Mouse (Mus musculus) forebrain, embryonic 14.5 days (tissue): ENCODE results near the gene Psmb6. TPM values are rescaled to one million over a fixed set of nuclear protein-coding genes. Genes with fewer than 3 reads are reported as not detected.
A peak's percentile ranks its signal among the peaks of the same experiment; 100 is the strongest.

Experiments used
- ATAC-seq: fragments of 200-750 bp; cut with Nextera tagmentation; 2 replicates; pipeline ENCODE4 v1.8.0; 2017; ENCODE audit warnings: mild to moderate bottlenecking, moderate library complexity
- DNase-seq: peaks from one replicate; pipeline ENCODE4 v3.0.0-alpha.2; 2015; ENCODE audit warnings: low spot score
- H3K27ac ChIP-seq: fragments of 300-500 bp; sonication (generic); 2 replicates; pipeline ENCODE4 v1.5.1; 2014; ENCODE audit warnings: low read depth, mild to moderate bottlenecking, control low read depth, low read length, moderate library complexity
- H3K27me3 ChIP-seq: fragments of 300-500 bp; sonication (generic); replicated peaks from 2 replicates; pipeline ENCODE4 v1.6.1; 2014; ENCODE audit warnings: low read length, control low read depth, mixed read lengths; ENCODE audit not compliant: control insufficient read depth, insufficient read depth
- H3K36me3 ChIP-seq: fragments of 300-500 bp; sonication (generic); 2 replicates; pipeline ENCODE4 v1.6.1; 2014; ENCODE audit warnings: low read length, control low read depth; ENCODE audit not compliant: control insufficient read depth, insufficient read depth
- H3K4me1 ChIP-seq: fragments of 300-500 bp; sonication (generic); 2 replicates; pipeline ENCODE4 v1.6.1; 2014; ENCODE audit warnings: antibody characterized with exemption, low read length, control low read depth; ENCODE audit not compliant: control insufficient read depth, insufficient read depth
- H3K4me2 ChIP-seq: fragments of 300-500 bp; sonication (generic); 2 replicates; pipeline ENCODE4 v1.6.1; 2014; ENCODE audit warnings: mild to moderate bottlenecking, control low read depth, low read length
- H3K4me3 ChIP-seq: fragments of 300-500 bp; sonication (generic); 2 replicates; pipeline ENCODE4 v1.5.1; 2014; ENCODE audit warnings: low read depth, low read length, control low read depth
- H3K9ac ChIP-seq: fragments of 300-500 bp; sonication (generic); 2 replicates; pipeline ENCODE4 v1.6.1; 2014; ENCODE audit warnings: mild to moderate bottlenecking, low read length, control low read depth, moderate library complexity
- H3K9me3 ChIP-seq: fragments of 300-500 bp; sonication (generic); replicated peaks from 2 replicates; pipeline ENCODE4 v1.6.1; 2016; ENCODE audit warnings: low read length, control low read depth, mixed read lengths; ENCODE audit not compliant: control insufficient read depth
- WGBS: fragments of 180-500 bp; shearing (Covaris S2); extraction: QIAGEN DNeasy Blood & Tissue Kit; methylation state at CpG from one replicate; pipeline ENCODE4 v1.1.7; 2014; 5-methylcytosine and 5-hydroxymethylcytosine counted together
- polyA plus RNA-seq: library from polyadenylated mRNA; unstranded; fragments of >200 nt; fragmentation: Nextera tagmentation; extraction: Ambion mirVana; gene quantifications from 2 replicates; pipeline ENCODE4 v1.2.1, GENCODE M21; 2014

Gene Psmb6
- 841 and 1,034 TPM in 2 replicates for polyA plus RNA-seq

DNA sequence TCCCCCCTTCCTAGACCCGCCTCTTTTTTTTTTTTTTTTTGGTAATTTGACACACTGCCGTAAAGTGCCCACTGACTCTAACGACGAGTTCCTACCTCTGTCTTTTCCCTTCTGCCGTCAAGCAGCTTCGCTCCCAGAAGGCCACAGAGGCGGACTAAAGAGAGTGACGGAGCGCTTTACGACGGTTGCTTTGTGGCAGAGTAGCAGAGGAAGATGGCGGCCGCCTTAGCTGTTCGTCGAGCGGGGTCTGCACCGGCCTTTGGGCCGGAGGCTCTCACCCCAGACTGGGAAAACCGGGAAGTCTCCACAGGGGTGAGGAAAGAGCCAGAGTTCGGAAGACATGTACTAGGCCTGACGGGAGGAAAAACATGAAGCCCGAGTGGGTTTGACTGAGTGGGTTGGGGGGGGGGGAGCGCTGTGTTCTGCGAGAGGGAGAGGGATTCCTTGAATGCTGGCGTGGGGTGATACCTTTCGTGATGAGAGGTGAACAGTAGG, at the start of gene Psmb6:
TSS of gene Psmb6 (plus strand) at position 184 of the 495 bp plus-strand sequence.
- no peaks in the 10 kb centered on the region for H3K9me3 ChIP-seq
- peaks cover 4% of the 10 kb centered on the region; the same call in 1 of the 2 replicates for H3K4me1 ChIP-seq
- no peaks in the 10 kb centered on the region for H3K27me3 ChIP-seq
- peak within 1 kb of the TSS; percentile 69 for H3K9ac ChIP-seq
- ATAC-seq (peak; percentile 96), DNase-seq (peak; percentile 99)
- peak within 1 kb of the TSS; percentile 66 for H3K4me2 ChIP-seq
- H3K27ac ChIP-seq = no peak within 1 kb of the TSS
- H3K4me3 ChIP-seq = peak within 1 kb of the TSS; percentile 62
- 1% methylated on average over 25 of the region's 26 CpGs for WGBS
- H3K36me3 ChIP-seq = peaks cover 31% of the 10 kb centered on the region

DNA sequence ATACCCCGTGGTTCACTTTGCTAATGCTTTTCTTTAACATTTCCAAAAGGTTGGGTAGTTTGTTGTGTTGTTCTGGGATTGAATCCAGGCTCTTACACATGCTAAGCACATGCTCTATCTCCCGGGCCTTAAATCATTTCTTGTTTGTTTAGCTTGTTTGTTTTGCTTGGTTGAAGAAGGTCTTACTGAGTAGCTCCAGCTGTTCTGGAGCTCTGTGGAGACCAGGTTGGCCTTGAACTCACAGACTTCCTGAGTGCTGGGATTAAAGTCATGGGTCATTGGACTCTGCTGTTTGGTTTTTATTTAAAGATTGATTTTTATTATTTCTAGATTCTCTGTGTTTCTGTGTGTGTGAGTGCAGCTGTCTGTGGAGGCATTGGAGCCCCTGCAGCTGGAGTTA, 39.7 kb upstream of the Psmb6 start:
- no peak overlapping the region for H3K27ac ChIP-seq
- no peaks in the 10 kb centered on the region for H3K4me1 ChIP-seq
- 53% methylated on average over 2 of the region's 2 CpGs for WGBS
- no peaks in the 10 kb centered on the region for H3K9me3 ChIP-seq
- no peak overlapping the region for H3K4me3 ChIP-seq
- no peak for DNase-seq
- H3K36me3 ChIP-seq = no peaks in the 10 kb centered on the region
- no peak overlapping the region for H3K4me2 ChIP-seq
- no peak overlapping the region for H3K9ac ChIP-seq
- ATAC-seq = no peak
- no peaks in the 10 kb centered on the region for H3K27me3 ChIP-seq

DNA sequence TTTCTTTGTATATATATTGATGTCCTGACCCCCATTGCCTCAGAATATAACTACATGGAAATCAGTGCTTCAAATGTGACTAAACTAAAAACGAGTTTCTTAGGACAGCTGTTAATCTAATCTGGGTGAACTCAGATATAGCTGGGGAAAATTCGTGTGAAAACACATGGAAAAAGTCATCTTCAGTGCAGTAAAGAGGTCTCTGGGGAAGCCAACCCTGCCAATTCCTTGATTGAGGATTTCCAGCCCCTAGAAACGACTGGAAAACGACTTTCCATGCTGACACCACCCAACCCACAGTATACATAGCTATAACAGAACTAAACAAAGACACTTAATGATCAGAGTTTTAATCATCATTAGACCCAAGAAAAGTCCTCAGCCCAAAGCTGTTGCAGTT, 37.4 kb upstream of the Psmb6 start:
- ATAC-seq = no peak
- H3K9ac ChIP-seq = no peak overlapping the region

DNA sequence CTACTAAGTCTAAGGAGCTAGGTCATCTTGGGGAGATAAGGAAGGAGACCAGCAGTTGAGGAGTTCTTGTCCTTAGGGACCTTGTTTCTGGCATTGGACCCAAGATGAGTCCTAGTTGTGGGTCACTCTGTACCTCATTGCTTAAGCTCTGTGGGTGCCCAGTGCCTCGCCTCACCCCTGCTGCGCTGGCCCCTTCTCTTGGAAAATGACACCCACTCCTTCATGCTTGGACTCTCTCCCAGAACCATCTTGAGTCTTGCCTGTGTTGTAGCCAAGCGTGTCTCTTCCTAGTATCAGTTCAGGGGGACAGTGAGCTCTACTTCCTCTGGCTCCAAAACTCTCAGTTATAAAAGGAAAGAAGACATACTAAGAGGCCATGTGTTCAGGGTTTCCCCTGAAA, 36.0 kb upstream of the Psmb6 start:
- no peaks in the 10 kb centered on the region for H3K27me3 ChIP-seq
- no peaks in the 10 kb centered on the region for H3K9me3 ChIP-seq
- no peak for DNase-seq
- no peak overlapping the region for H3K4me2 ChIP-seq
- no peak for ATAC-seq
- H3K4me3 ChIP-seq = no peak overlapping the region
- H3K9ac ChIP-seq = no peak overlapping the region
- 84% methylated on average over 3 of the region's 3 CpGs for WGBS
- no peaks in the 10 kb centered on the region for H3K36me3 ChIP-seq
- no peak overlapping the region for H3K27ac ChIP-seq
- H3K4me1 ChIP-seq = no peaks in the 10 kb centered on the region

More for the DNA sequence above, 37.4 kb upstream of the Psmb6 start:
- 51% methylated on average over 4 of the region's 4 CpGs for WGBS
- Histone ChIP-seq H3K36me3 (no peaks in the 10 kb centered on the region), H3K9me3 (no peaks in the 10 kb centered on the region), H3K27ac (no peak overlapping the region), H3K27me3 (no peaks in the 10 kb centered on the region), H3K4me1 (no peaks in the 10 kb centered on the region), H3K4me2 (no peak overlapping the region), H3K4me3 (no peak overlapping the region)
- no peak for DNase-seq

DNA sequence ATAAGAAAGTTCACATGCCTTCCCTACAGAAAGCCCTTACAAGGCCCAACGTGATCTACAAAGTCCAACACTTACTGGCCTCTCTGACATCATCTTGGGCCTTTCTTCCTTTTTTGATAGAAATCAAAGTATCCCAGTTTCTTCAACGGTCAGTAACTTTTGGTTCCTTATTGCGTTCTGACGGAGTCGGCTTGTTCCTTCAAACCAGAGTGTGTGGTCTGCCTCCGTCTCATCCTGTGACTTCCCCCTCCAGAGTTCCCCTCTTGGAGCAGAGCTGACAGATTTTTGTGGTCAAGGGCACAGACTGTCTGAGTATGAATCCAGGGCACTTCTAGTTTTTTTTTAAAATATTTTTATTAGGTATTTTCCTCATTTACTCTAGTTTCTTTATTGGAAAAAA, 35.5 kb upstream of the Psmb6 start:
- 90% methylated on average over 6 of the region's 6 CpGs for WGBS
- no peak for DNase-seq
- no peak overlapping the region for H3K9ac ChIP-seq
- H3K4me3 ChIP-seq = no peak overlapping the region
- H3K27ac ChIP-seq = no peak overlapping the region
- H3K4me2 ChIP-seq = no peak overlapping the region
- ATAC-seq = no peak
- no peaks in the 10 kb centered on the region for H3K36me3 ChIP-seq
- no peaks in the 10 kb centered on the region for H3K27me3 ChIP-seq
- H3K4me1 ChIP-seq = no peaks in the 10 kb centered on the region
- H3K9me3 ChIP-seq = no peaks in the 10 kb centered on the region

DNA sequence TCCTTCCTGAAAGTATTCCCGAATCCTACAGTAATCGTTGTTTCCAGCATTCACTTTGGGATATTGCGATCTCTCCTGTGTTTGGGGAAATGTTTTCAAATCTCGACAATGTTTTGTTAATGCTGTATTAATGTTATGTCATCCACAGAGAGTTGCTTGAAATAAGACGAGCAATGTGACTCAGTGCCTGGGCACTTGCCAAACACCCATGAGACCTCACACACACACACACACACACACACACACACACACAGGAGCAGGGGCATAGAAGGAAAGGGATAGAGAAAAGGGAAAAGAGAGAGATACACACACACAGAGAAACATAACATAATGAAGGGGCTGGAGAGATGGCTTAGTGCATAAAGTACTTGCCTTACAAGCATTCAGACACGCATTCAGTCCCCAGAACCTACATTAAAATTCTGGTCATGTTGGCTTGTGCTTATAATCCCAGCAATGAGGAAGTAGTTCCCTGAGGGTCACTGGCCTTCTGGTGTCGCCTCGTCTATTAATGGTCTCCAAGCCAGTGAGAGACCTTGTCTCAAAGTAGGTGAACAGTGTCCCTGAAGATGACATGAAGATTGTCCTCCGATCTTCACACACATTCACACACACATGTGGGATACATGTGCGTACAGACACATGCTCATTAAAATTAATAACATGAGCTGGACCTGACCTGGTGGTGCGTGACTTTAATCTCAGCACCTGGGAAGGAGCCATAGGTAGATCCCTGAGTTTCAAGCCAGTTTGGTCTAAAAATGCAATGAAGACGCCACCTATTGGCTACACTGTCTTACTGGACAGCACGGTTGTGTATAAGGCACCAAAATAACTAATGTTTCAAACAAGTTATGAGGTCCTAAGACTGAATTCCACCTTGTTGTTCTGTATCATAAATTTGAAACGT, 25.3 kb upstream of the Psmb6 start:
- WGBS = 67% methylated on average over 14 of the region's 14 CpGs
- DNase-seq (no peak), ATAC-seq (no peak)
- no peaks in the 10 kb centered on the region for H3K9me3 ChIP-seq
- H3K4me1 ChIP-seq = no peaks in the 10 kb centered on the region
- H3K27me3 ChIP-seq = no peaks in the 10 kb centered on the region
- no peak overlapping the region for H3K9ac ChIP-seq
- H3K27ac ChIP-seq = no peak overlapping the region
- H3K36me3 ChIP-seq = no peaks in the 10 kb centered on the region
- H3K4me3 ChIP-seq = no peak overlapping the region
- H3K4me2 ChIP-seq = no peak overlapping the region

DNA sequence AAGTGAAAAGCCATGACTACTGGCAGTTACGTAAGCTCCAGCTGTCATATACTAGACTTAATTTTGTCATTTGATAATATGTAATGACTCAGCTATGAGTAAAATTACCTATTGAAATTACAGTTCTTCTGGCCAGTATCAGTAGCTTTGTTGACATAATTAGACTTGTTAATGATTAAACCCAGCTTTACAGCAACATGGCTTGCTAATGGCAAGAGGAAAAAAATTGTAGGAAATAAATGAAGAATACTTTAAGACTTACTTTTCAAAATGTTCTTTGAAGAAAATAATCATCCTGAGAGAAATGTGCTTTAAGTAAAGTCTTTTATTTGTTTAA, 24.7 kb upstream of the Psmb6 start:
- no peaks in the 10 kb centered on the region for H3K27me3 ChIP-seq
- DNase-seq (no peak), ATAC-seq (no peak)
- H3K27ac ChIP-seq = no peak overlapping the region
- H3K9ac ChIP-seq = no peak overlapping the region
- no peaks in the 10 kb centered on the region for H3K4me1 ChIP-seq
- no peaks in the 10 kb centered on the region for H3K36me3 ChIP-seq
- H3K9me3 ChIP-seq = no peaks in the 10 kb centered on the region
- 98% methylated on average over 1 of the region's 1 CpGs for WGBS
- no peak overlapping the region for H3K4me2 ChIP-seq
- no peak overlapping the region for H3K4me3 ChIP-seq

DNA sequence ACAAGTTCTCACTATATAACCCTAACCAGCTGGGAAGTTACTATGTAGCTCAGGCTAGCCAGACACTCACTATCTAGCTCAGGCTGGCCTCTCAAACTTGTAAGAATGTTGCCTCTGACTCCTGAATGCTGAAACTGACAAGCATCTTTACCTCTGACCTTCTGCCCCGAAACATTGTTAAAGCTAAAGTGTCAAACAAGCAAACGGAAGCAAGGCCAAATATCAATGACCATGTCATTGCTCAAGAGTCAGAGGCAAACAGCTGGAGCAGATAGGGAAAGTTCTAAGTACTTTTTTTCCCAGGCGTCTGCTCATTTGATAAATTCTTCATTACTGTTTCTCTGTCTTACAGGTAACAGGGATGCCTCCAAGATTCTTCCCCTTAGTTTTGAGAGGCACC, 23.1 kb upstream of the Psmb6 start:
- no peak overlapping the region for H3K4me3 ChIP-seq
- 73% methylated on average over 3 of the region's 3 CpGs for WGBS
- no peaks in the 10 kb centered on the region for H3K36me3 ChIP-seq
- ATAC-seq (no peak), DNase-seq (no peak)
- no peak overlapping the region for H3K4me2 ChIP-seq
- no peaks in the 10 kb centered on the region for H3K4me1 ChIP-seq
- no peak overlapping the region for H3K27ac ChIP-seq
- no peaks in the 10 kb centered on the region for H3K9me3 ChIP-seq
- no peak overlapping the region for H3K9ac ChIP-seq
- H3K27me3 ChIP-seq = no peaks in the 10 kb centered on the region

DNA sequence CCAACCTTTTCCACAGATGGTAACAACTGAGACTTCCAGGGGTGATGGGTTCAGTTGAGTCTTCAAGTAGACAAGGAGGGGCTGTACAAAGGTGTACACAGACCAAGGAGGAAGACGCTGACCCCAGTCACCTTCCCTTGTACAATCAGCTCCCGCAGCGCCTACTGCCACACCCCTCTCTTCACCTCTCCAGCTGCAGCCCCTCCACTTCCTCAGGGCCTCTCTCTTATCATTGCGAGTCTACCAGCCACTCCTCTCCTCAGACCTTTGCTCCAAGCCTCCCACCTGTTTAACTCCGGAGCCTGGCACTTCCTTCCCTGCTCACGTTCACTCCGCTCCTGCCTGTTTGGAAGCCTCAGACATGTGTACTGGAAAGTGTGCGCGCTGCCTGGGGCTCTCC, 20.2 kb upstream of the Psmb6 start, which contains the start of gene Tm4sf5:
TSS of gene Tm4sf5 (plus strand) at position 275 of the 400 bp plus-strand sequence.
- Histone ChIP-seq H3K9ac (no peak within 1 kb of the TSS), H3K36me3 (no peaks in the 10 kb centered on the region), H3K9me3 (no peaks in the 10 kb centered on the region), H3K4me2 (no peak within 1 kb of the TSS), H3K27ac (no peak within 1 kb of the TSS), H3K4me1 (peaks cover 2% of the 10 kb centered on the region; the same call in 1 of the 2 replicates), H3K27me3 (no peaks in the 10 kb centered on the region), H3K4me3 (no peak within 1 kb of the TSS)
- ATAC-seq = no peak
- DNase-seq = no peak
- WGBS = 86% methylated on average over 9 of the region's 9 CpGs
